Mouse (Mus musculus) forebrain, embryonic 12.5 days (tissue): ENCODE results near the gene Mertk. TPM values are rescaled to one million over a fixed set of nuclear protein-coding genes. Genes with fewer than 3 reads are reported as not detected.

Experiments used
- ATAC-seq: fragments of 200-750 bp; cut with Nextera tagmentation; 2 replicates; pipeline ENCODE4 v1.8.0; 2017; ENCODE audit warnings: moderate TSS enrichment; ENCODE audit not compliant: low FRiP score
- H3K27ac ChIP-seq: fragments of 300-500 bp; sonication (generic); 2 replicates; pipeline ENCODE4 v1.5.1; 2016; ENCODE audit warnings: mild to moderate bottlenecking
- H3K27me3 ChIP-seq: fragments of 300-500 bp; sonication (generic); 2 replicates; pipeline ENCODE4 v1.6.1; 2016; ENCODE audit warnings: mild to moderate bottlenecking
- H3K36me3 ChIP-seq: fragments of 300-500 bp; sonication (generic); replicated peaks from 2 replicates; pipeline ENCODE4 v1.6.1; 2016; ENCODE audit warnings: mild to moderate bottlenecking
- H3K4me1 ChIP-seq: fragments of 300-500 bp; sonication (generic); 2 replicates; pipeline ENCODE4 v1.6.1; 2016
- H3K4me2 ChIP-seq: fragments of 300-500 bp; sonication (generic); 2 replicates; pipeline ENCODE4 v1.6.1; 2016; ENCODE audit warnings: mild to moderate bottlenecking, moderate library complexity
- H3K4me3 ChIP-seq: fragments of 300-500 bp; sonication (generic); replicated peaks from 2 replicates; pipeline ENCODE4 v1.5.1; 2016; ENCODE audit warnings: mild to moderate bottlenecking
- H3K9ac ChIP-seq: fragments of 300-500 bp; sonication (generic); 2 replicates; pipeline ENCODE4 v1.6.1; 2016; ENCODE audit warnings: mild to moderate bottlenecking
- H3K9me3 ChIP-seq: fragments of 300-500 bp; sonication (generic); 2 replicates; pipeline ENCODE4 v1.6.1; 2016
- WGBS: fragments of 180-500 bp; shearing (Covaris S2); methylation state at CpG from one replicate; pipeline ENCODE4 v1.1.7; 2016; 5-methylcytosine and 5-hydroxymethylcytosine counted together
- polyA plus RNA-seq: library from polyadenylated mRNA; unstranded; fragments of >200 nt; fragmentation: Nextera tagmentation; extraction: Ambion mirVana; gene quantifications from 2 replicates; pipeline ENCODE4 v1.2.1, GENCODE M21; 2016

Mertk gene
- polyA plus RNA-seq, 1 experiment from 2014 or later, result 2.7 TPM

DNA sequence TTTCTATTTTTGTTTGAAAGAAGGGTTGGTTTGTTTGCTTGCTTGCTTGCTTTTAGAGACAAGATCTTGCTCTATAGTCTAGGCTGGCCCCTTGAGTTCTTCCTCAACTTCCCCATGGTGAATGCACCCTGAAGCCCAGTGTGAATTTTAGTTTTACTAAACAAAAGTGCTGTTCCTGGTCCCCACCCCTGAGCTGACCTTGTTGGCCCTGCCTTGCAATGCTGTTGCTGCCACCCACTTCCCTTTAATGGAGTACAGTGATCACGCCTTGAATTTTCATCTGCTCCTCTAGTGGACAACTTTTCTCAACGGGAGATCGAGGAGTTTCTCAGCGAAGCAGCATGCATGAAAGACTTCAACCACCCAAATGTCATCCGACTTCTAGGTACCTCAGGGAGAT, 83.5 kb downstream of the Mertk start:
- Histone ChIP-seq H3K4me1 (peaks cover 9% of the 10 kb centered on the region), H3K9me3 (no peaks in the 10 kb centered on the region), H3K36me3 (no peaks in the 10 kb centered on the region), H3K27me3 (no peaks in the 10 kb centered on the region), H3K9ac (no peak overlapping the region), H3K27ac (no peak overlapping the region), H3K4me3 (no peak overlapping the region), H3K4me2 (no peak overlapping the region)
- 95% methylated on average over 5 of the region's 5 CpGs for WGBS
- no peak for ATAC-seq

DNA sequence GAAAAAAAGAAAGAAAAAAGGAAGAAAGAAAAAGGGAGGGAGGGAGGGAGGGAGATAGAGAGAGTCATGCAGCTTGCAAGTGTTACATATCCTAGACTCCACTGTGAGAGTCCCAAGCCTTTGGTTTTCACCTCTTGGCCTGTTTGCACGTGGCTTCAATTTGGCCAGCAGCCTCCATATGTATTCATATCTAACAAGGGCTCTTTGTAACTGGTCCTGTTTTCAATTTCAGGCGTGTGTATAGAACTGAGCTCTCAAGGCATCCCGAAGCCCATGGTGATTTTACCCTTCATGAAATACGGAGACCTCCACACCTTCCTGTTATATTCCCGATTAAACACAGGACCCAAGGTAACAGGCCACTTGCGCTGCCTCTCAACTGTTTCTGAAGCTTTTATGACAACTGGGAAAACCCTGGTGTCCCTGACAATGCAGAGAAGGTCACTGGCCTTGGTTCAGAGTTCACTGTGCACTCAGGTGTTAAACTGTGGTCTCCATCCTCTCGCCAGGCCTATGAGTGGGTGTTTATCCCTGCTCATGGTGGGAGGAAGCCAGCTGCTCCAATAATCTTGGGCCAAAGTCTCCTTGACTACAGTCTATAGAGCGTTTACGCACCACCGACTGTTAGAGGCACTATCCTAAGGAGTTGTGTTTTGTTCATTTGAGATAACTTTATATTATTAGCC, 85.0 kb downstream of the Mertk start:
- Histone ChIP-seq H3K9me3 (no peaks in the 10 kb centered on the region), H3K4me2 (no peak overlapping the region), H3K4me1 (peaks cover 9% of the 10 kb centered on the region), H3K36me3 (no peaks in the 10 kb centered on the region), H3K27me3 (no peaks in the 10 kb centered on the region), H3K9ac (no peak overlapping the region), H3K27ac (no peak overlapping the region), H3K4me3 (no peak overlapping the region)
- 85% methylated on average over 10 of the region's 10 CpGs for WGBS
- no peak for ATAC-seq

DNA sequence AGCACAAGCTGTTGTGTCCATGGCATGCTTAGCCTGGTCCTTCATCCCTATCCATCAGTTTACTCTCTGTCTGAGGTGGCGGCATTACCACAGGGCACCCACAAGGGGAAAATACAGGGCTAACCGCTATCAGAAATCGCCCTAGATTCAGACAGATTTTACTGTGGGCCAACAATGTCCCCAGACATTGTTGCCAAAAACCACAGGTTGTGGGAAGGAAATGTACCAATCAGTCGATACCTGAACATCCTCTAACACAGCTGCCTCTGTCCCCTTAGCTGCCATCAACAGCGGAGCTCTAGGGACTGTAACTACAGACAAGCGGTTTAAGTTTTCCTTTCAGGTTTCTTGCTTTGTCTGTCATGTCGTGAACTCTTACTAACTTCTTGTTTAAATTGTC, 86.1 kb downstream of the Mertk start:
- no peaks in the 10 kb centered on the region for H3K9me3 ChIP-seq
- no peaks in the 10 kb centered on the region for H3K36me3 ChIP-seq
- WGBS, result 93% methylated on average over 7 of the region's 7 CpGs
- H3K4me3 ChIP-seq, result no peak overlapping the region
- H3K4me2 ChIP-seq, result no peak overlapping the region
- peaks cover 9% of the 10 kb centered on the region for H3K4me1 ChIP-seq
- H3K27ac ChIP-seq, result no peak overlapping the region
- H3K9ac ChIP-seq, result no peak overlapping the region
- H3K27me3 ChIP-seq, result no peaks in the 10 kb centered on the region
- no peak for ATAC-seq

DNA sequence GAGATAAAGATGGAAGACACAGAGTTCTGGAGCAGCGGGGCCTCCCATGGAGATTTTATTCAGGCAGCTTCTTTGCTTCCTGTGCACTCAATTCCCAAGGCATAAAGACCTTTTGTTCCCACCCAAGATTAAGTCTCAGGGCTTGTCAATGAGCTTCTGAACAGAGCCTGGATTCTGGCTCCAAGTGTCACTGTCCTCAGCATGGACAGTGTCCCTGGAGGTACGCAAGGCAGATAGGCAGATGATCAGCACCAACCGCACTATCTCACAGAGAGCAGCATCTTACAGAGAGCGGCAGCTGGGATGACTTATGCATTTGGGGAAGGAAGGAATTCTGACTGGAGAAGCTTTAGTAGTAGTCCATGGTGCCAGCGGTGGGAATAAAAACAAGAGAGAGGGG, 87.6 kb downstream of the Mertk start:
- Histone ChIP-seq H3K4me3 (no peak overlapping the region), H3K27me3 (no peaks in the 10 kb centered on the region), H3K27ac (no peak overlapping the region), H3K4me2 (no peak overlapping the region), H3K9me3 (no peaks in the 10 kb centered on the region), H3K4me1 (peaks cover 9% of the 10 kb centered on the region), H3K36me3 (no peaks in the 10 kb centered on the region), H3K9ac (no peak overlapping the region)
- 25% methylated on average over 5 of the region's 5 CpGs for WGBS
- no peak for ATAC-seq

DNA sequence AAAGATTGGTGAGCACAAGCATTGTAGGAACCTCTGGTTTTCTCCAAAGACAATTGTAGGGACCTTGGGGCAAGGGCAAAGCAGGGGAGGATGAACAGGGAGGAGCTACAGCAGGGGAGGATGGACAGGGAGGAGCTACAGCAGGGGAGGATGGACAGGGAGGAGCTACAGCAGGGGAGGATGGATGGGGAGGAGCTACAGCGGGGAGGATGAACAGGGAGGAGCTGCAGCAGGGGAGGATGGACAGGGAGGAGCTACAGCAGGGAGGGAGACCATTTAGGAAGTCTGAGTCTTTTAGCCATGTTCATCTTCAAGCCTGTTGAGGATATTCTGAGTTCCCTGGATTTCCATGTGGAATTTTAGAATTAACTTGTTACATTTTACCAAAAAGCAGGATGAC, 88.0 kb downstream of the Mertk start:
- ATAC-seq, result no peak
- Histone ChIP-seq H3K27me3 (no peaks in the 10 kb centered on the region), H3K4me3 (no peak overlapping the region), H3K4me1 (peaks cover 9% of the 10 kb centered on the region), H3K27ac (no peak overlapping the region), H3K36me3 (no peaks in the 10 kb centered on the region), H3K9me3 (no peaks in the 10 kb centered on the region), H3K4me2 (no peak overlapping the region), H3K9ac (no peak overlapping the region)
- WGBS, result 63% methylated on average over 1 of the region's 1 CpGs

DNA sequence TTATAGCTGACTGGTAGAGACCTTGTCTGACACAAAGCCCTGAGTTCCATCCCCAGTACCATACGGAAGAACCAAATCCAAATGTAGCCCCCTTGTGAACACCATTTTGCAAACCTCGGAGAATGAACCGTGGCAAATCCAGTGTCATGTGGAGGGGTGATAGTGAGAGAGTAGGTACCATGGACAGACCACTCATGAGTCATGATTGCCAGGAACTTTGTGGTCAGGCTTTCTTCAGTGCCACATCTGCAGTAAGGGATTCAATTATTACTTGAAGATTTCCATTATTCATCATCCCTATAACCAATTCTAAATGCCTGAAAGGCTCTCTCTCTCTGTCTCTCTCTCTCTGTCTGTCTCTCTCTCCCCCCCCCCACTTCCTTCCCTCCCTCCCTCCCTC, 89.0 kb downstream of the Mertk start:
- 94% methylated on average over 3 of the region's 3 CpGs for WGBS
- Histone ChIP-seq H3K36me3 (no peaks in the 10 kb centered on the region), H3K9ac (no peak overlapping the region), H3K4me1 (peaks cover 9% of the 10 kb centered on the region), H3K27me3 (no peaks in the 10 kb centered on the region), H3K27ac (no peak overlapping the region), H3K4me3 (no peak overlapping the region), H3K9me3 (no peaks in the 10 kb centered on the region), H3K4me2 (no peak overlapping the region)
- ATAC-seq, result no peak

DNA sequence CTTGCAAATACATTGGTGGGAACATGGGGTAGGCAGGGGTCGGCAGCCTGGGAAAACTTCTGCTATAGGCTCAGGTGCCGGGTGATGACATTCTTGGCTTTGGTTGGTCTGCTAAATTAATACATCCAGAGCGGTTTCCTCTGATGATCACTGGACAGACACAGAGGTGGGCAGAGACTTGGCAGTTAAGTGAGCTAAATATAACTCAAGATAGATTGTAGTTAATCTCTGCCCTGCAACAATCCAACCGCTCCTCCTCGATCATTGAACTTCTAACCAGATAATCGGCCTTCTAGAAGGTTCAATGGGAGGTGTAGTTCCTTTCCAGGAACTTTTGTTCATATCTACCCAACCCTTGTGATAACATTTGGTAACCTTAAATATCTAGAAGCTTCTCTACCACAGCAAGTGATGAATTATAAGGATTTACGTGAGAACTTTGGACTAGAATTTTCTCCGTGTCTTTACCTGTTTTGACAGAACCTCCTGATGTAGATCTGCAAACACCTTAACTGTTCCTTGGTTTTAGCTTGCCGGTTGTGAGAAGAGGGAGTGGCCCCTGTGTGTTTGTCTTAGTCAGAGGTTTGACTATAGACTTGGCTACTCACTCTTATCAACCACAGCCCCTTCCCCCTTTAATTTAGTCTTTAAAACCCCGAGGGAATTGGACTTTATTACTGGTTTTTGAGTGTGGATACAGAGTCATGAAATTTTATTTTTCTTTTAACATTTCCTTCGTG, 92.3 kb downstream of the Mertk start:
- Histone ChIP-seq H3K27ac (no peak overlapping the region), H3K9me3 (no peaks in the 10 kb centered on the region), H3K4me1 (peaks cover 9% of the 10 kb centered on the region), H3K27me3 (no peaks in the 10 kb centered on the region), H3K4me3 (no peak overlapping the region), H3K36me3 (no peaks in the 10 kb centered on the region), H3K9ac (no peak overlapping the region), H3K4me2 (no peak overlapping the region)
- 90% methylated on average over 11 of the region's 11 CpGs for WGBS
- no peak for ATAC-seq

DNA sequence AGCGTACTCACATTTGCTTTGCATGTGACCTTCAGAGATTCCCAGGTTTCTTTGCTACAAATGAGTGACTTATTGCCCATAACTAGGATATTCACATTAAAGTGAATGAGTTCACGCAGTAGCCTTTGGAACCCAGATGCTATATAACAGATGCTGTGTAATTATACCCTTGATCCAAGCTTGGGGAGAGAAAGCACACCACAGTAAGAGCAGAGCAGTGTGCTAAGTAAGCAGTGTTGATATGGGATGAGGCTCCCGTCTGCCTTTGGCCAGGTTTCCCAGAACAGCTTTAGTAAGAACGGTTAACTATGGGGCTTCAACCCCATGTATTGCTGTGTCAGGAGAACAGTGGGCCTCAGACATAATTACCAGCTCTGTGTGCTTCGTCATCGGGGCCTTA, 95.2 kb downstream of the Mertk start:
- Histone ChIP-seq H3K36me3 (no peaks in the 10 kb centered on the region), H3K4me1 (no peaks in the 10 kb centered on the region), H3K9me3 (no peaks in the 10 kb centered on the region), H3K27ac (no peak overlapping the region), H3K4me2 (no peak overlapping the region), H3K4me3 (no peak overlapping the region), H3K27me3 (no peaks in the 10 kb centered on the region), H3K9ac (no peak overlapping the region)
- 61% methylated on average over 6 of the region's 6 CpGs for WGBS
- no peak for ATAC-seq

DNA sequence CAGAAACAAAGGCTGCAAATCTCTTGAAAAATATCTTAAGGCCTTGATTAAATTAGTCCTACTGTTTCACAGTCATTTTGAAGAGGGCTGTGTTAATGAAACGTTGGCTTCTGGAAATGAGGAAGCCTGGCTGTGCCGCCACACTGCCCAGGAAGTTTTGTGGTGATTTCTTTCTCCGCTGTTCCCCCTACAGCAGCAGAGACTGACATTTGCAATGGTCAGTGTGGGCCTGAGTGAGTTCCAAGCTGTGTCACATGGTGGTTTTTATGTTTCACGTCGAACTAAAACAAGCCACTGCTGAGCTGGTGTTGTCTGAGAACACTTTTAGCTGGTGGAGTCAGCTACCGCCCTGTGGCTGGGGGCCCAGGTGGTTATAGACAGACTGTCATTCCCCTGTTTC, 97.7 kb downstream of the Mertk start:
- Histone ChIP-seq H3K27ac (no peak overlapping the region), H3K9ac (no peak overlapping the region), H3K27me3 (no peaks in the 10 kb centered on the region), H3K36me3 (no peaks in the 10 kb centered on the region), H3K9me3 (no peaks in the 10 kb centered on the region), H3K4me2 (no peak overlapping the region), H3K4me3 (no peak overlapping the region), H3K4me1 (no peaks in the 10 kb centered on the region)
- ATAC-seq, result no peak
- 75% methylated on average over 6 of the region's 6 CpGs for WGBS

DNA sequence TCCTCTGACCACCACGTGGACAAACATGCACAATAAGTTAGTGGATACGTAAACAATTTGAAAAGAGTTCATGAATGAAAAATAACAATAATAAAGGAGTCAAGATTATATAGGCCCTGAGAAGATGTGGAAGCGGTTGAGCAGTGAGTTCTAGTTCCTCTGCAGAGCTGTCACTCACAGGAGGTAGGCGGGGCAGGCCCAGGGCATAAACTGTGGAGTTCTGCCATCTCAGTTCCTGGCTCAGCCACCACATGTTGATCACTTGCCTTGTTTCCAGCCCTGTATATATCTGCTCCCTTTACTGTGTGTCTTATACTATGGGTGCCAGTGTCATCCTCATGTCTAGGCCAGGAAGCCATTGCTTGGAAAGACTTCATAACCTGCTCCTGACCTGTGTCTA, 104.7 kb downstream of the Mertk start:
- Histone ChIP-seq H3K9ac (no peak overlapping the region), H3K27ac (no peak overlapping the region), H3K4me1 (no peaks in the 10 kb centered on the region), H3K4me3 (no peak overlapping the region), H3K27me3 (no peaks in the 10 kb centered on the region), H3K4me2 (no peak overlapping the region), H3K36me3 (no peaks in the 10 kb centered on the region), H3K9me3 (no peaks in the 10 kb centered on the region)
- WGBS, result 90% methylated on average over 4 of the region's 4 CpGs
- no peak for ATAC-seq

DNA sequence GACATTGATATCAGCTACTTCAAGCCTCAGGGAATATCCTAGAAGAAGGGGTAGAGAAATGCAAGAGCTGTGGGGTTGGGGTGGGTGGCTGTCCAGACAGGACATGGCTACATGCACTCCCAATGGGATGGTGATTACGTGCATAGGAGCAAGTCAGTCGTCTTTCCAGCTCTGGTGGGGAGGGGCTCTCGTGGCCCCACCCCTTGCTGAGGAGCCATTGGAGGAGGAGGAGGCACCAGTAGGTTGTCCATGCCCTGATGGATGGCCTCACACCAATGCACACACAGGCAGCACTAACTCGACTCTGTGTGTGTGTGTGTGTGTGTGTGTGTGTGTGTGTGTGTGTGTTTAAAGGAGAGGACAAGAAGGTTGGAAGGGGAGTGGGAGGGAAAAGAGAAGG, 106.6 kb downstream of the Mertk start:
- Histone ChIP-seq H3K9ac (no peak overlapping the region), H3K27me3 (no peaks in the 10 kb centered on the region), H3K27ac (no peak overlapping the region), H3K9me3 (no peaks in the 10 kb centered on the region), H3K4me3 (no peak overlapping the region), H3K36me3 (no peaks in the 10 kb centered on the region), H3K4me2 (no peak overlapping the region), H3K4me1 (no peaks in the 10 kb centered on the region)
- ATAC-seq, result no peak
- 89% methylated on average over 4 of the region's 4 CpGs for WGBS

DNA sequence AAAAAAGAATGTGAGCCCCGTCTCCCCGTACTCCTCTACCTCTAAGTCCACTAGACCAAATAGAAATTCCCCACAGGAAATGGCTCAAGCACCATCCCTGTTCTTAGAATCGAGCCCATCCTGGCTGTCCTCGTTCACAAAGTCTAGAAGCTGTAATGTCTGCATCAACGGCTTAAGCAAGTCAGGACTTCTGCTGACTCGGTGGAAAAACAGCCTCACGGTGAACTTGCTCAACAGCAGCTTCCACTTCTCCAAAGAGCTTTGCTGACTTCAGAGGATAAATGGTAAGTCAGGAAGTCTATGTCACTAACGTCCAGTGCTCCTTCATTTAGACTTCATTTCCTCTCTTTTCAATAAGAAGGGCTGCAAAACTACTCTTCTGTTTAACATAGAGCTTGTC, 107.8 kb downstream of the Mertk start:
- no peak for ATAC-seq
- Histone ChIP-seq H3K27me3 (no peaks in the 10 kb centered on the region), H3K4me2 (no peak overlapping the region), H3K9me3 (no peaks in the 10 kb centered on the region), H3K9ac (no peak overlapping the region), H3K27ac (no peak overlapping the region), H3K36me3 (no peaks in the 10 kb centered on the region), H3K4me3 (no peak overlapping the region), H3K4me1 (no peaks in the 10 kb centered on the region)
- 80% methylated on average over 8 of the region's 8 CpGs for WGBS

DNA sequence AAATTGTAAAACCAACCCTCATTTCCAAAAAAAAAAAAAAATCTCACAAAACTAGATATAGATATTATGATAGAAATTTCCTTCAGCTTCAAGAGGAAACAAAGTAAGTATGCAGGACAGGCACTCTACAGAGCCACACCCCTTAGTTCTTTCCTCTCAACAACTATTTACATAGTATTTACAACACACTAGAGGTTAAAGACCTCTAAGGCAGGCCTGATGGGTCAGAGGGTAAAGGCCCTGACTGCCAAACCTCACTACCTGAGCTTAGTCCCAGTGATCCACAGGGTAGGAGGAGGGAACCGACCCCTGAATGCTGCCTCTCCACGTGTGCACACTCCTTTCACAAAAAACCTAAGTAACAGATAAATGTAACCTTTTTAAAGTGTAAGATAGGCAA, 114.0 kb downstream of the Mertk start:
- 36% methylated on average over 2 of the region's 2 CpGs for WGBS

More for the DNA sequence above, 114.0 kb downstream of the Mertk start:
- no peaks in the 10 kb centered on the region for H3K9me3 ChIP-seq
- no peak overlapping the region for H3K27ac ChIP-seq
- ATAC-seq, result no peak
- no peak overlapping the region for H3K4me3 ChIP-seq
- no peaks in the 10 kb centered on the region for H3K36me3 ChIP-seq
- no peak overlapping the region for H3K4me2 ChIP-seq
- H3K9ac ChIP-seq, result no peak overlapping the region
- no peaks in the 10 kb centered on the region for H3K27me3 ChIP-seq
- H3K4me1 ChIP-seq, result peaks cover 2% of the 10 kb centered on the region; the same call in 1 of the 2 replicates
